Mouse (Mus musculus): ENCODE data around the gene Pcnx3.

DNA sequence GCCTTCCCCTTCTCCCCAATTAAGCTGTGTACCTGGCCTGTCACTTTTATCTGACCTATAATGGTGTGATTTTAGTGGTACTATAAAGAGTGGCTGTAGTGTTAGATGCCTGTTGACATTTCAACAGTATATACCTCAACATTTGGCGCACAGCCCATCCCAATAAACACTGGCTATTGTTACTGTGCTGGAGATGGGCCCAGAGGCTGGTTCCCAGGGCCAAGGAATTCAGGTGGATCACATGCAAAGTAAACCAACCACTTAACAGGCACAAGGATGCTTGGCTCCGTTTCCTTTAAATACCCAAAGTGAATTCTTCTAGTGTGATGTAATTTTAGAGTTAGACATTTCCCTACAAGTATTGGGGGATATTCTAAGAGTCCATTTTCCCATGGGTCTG lies 73.8 kb downstream of the Pcnx3 start:
- no peak for TF ChIP-seq CTCF (IDR thresholded peaks at IDR 0.05; ENCODE audit: low read depth, low read length)
- no peak for TF ChIP-seq POLR2A (IDR thresholded peaks at IDR 0.05; ENCODE audit: borderline replicate concordance, low read depth, low read length)

Measured in bone marrow macrophage, adult 2 months (primary cell).